Mouse (Mus musculus): ENCODE measurements around the gene Mtfmt.

The Mtfmt gene

GRCm38 (mm10) chr9:65427511-65427910 lies 8.1 kb upstream of the Mtfmt start:
- no peak for DNase-seq (ENCODE audit: extremely low spot score, low spot score)

- no peak for DNase-seq (ENCODE audit: extremely low spot score, low spot score)
Measured at GRCm38 (mm10) chr9:65428003-65428402, 7.6 kb upstream of the Mtfmt start.

- no peak for DNase-seq (ENCODE audit: extremely low spot score, low spot score)
Measured at GRCm38 (mm10) chr9:65430401-65430800, 5.2 kb upstream of the Mtfmt start.

- DNase-seq (ENCODE audit: extremely low spot score, low spot score), result no peak
Measured at GRCm38 (mm10) chr9:65430921-65431320, 4.7 kb upstream of the Mtfmt start.

DNA sequence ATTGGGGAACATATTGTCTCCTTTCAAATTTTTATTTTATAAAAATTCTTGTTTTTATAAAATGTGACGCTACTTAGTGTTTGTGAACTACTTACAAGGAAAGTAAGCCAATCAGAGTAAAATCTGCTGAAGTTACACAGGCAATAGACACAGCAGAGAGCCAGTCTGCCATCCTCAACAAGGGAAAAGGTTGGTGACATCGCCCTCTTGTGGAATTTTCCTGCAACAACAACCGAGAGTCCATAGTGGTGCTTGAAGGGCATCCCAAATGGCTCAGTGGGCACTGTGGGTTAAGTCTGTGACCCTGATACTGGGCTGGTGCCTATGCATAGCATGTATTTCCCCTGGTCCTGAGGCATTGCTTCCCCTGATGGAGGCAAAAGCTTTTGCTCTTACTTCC lies 3.3 kb upstream of the Mtfmt start:
- DNase-seq (ENCODE audit: extremely low spot score, low spot score), result peak; percentile 85

GRCm38 (mm10) chr9:65434140-65434539 lies 1.4 kb upstream of the Mtfmt start:
- peak; percentile 44 for DNase-seq (ENCODE audit: extremely low spot score, low spot score)

DNA sequence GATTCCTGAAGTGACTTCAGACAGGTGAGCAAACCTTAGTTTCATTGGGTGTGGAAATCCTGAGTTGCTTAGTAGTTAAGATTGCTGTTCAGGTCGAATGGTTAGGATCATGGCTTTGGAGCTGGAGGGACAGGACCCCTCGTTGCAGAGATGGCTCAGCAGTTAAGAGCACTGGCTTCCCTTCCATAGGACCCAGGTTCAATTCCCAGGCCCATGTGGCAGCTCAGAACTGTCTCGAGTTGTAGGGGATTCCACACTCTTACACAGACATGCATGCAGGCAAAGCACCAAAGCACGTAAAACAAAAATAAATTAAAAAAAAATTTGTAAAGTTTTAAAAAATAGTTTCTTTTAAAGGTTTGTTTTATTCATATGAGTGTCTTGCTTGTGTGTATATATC lies 371 bp upstream of the Mtfmt start:
- no peak for DNase-seq (ENCODE audit: extremely low spot score, low spot score)

GRCm38 (mm10) chr9:65444692-65445091 lies 9.1 kb downstream of the Mtfmt start:
- DNase-seq (ENCODE audit: extremely low spot score, low spot score), result no peak

- no peak for DNase-seq (ENCODE audit: extremely low spot score, low spot score)
Measured at GRCm38 (mm10) chr9:65447951-65448350, 12.4 kb downstream of the Mtfmt start.

GRCm38 (mm10) chr9:65458975-65459374 lies 23.4 kb downstream of the Mtfmt start:
- no peak for DNase-seq (ENCODE audit: extremely low spot score, low spot score)

- no peak for DNase-seq (ENCODE audit: extremely low spot score, low spot score)
Measured at GRCm38 (mm10) chr9:65460198-65460597, 24.6 kb downstream of the Mtfmt start.

GRCm38 (mm10) chr9:65460732-65461442 lies 25.3 kb downstream of the Mtfmt start, which contains the start of gene Spg21:
Spg21 (plus strand) TSS chr9:65460947.
- DNase-seq (ENCODE audit: extremely low spot score, low spot score), result peak; percentile 98

GRCm38 (mm10) chr9:65462544-65462943 lies 27.0 kb downstream of the Mtfmt start:
- DNase-seq (ENCODE audit: extremely low spot score, low spot score), result no peak

- no peak for DNase-seq (ENCODE audit: extremely low spot score, low spot score)
Measured at GRCm38 (mm10) chr9:65464161-65464560, 28.6 kb downstream of the Mtfmt start.

- no peak for DNase-seq (ENCODE audit: extremely low spot score, low spot score)
Measured at GRCm38 (mm10) chr9:65465241-65465640, 29.7 kb downstream of the Mtfmt start.

DNA sequence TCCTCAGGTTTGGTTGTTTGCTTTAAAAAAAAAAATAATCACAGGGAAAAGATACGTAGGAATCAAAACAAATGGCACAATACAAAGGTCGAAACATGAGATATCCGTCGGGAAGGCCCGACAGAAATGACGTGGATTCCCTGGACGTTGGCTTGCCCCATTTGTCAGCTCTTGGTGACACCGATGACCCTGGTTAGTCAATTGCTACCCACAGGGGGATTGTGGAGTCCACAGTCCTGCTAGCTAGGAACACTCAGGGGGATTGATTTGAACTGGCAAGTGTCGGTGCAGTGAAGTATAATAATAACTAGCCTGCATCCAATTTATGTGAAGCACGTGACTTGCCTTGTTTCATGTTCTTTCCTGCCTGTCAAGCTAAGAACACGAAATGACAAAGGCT lies 32.1 kb downstream of the Mtfmt start:
- no peak for DNase-seq (ENCODE audit: extremely low spot score, low spot score)

DNA sequence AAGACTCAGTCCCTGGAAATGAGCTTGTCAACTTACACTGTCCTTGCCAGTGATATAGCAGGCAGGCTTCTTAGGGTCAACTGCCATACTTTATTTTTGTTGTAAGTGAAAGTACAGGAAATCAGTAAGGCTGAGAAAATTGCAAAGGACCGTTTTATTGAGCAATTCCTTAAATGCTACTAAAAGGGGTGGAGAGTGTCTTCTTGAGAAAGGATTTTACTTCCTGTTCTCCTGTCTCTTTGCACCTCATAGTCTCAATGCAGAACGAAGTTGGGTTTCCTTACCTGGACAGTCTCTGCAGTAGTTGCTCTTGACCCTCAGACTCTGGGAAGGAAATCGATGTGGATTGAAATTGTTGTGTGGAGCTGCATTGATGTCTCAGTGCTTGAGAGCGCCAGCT lies 37.2 kb downstream of the Mtfmt start:
- DNase-seq (ENCODE audit: extremely low spot score, low spot score), result no peak

DNA sequence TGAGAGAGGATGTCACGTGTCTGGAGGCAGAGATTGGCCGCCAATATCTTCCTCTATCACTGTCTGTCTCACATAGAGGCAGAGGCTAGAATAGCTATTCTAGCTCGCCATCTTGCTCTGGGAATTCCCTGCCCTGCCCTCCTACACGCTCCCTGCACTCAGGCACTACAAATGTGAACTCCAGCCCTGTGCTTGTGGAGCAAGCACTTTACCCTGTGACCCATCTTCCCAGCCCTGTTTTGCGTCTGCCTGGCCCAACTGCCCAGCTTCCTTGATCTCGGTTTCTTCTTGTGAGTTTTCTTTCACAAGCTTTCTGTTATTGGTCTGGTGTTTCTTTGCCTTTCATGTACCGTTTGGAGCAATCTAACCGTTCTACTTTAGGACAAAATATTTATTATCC lies 43.6 kb downstream of the Mtfmt start:
- no peak for DNase-seq (ENCODE audit: extremely low spot score, low spot score)

GRCm38 (mm10) chr9:65480071-65480470 lies 44.5 kb downstream of the Mtfmt start:
- DNase-seq (ENCODE audit: extremely low spot score, low spot score), result no peak

GRCm38 (mm10) chr9:65491476-65491875 lies 55.9 kb downstream of the Mtfmt start:
- DNase-seq (ENCODE audit: extremely low spot score, low spot score), result no peak

GRCm38 (mm10) chr9:65492351-65492750 lies 56.8 kb downstream of the Mtfmt start:
- no peak for DNase-seq (ENCODE audit: extremely low spot score, low spot score)

GRCm38 (mm10) chr9:65492851-65493250 lies 57.3 kb downstream of the Mtfmt start:
- DNase-seq (ENCODE audit: extremely low spot score, low spot score), result no peak

GRCm38 (mm10) chr9:65502146-65502545 lies 66.6 kb downstream of the Mtfmt start:
- peak; percentile 32 for DNase-seq (ENCODE audit: extremely low spot score, low spot score)

Data from neural tube, embryonic 10.5 days (tissue).